In the genomic region with DNA sequence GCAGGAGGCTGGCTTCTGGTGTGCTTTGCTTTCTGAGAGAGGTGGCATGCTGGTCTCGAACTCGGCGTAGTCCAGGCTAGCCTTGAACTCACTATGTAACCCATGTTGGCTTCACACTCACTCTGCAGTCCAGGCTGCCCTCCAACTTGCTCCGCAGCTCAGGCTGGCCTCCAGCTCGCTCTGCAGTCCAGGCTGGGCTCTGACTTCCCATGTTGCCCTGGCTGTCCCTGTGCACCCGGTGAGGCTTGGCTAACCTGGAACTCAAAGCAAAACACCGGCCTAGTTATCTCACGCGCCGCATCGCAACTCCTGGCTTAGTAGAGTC, we compare ENCODE assay signal across 1 mouse cellular context.
TF ChIP-seq lines count a peak whose summit lies in the region.

No protein-coding gene starts in this region.

TF ChIP-seq in CH12.LX, 34 proteins besides CTCF, POLR2A, EP300 and RAD21:
- TF ChIP-seq MYC (IDR thresholded peaks at IDR 0.05; ENCODE audit: low read depth, low read length): 0 out of 2 replicates have a peak, but pooled peaks have one; percentile 2
- no peak for TF ChIP-seq E2F4 (IDR thresholded peaks at IDR 0.05; ENCODE audit: insufficient replicate concordance, low read depth, low read length)
- no peak for TF ChIP-seq CHD2 (IDR thresholded peaks at IDR 0.05; ENCODE audit: low read length)
TF ChIP-seq in CH12.LX: peak in this region for 1.
